Mouse (Mus musculus): Measurements from ENCODE around the gene Naaladl2.

The Naaladl2 gene

GRCm38 (mm10) chr3:24690162-24690915 lies 453.7 kb downstream of the Naaladl2 start:
- no peak for DNase-seq (ENCODE audit: low spot score in 2 of 2)

- no peak for DNase-seq (ENCODE audit: low spot score in 2 of 2)
Measured at GRCm38 (mm10) chr3:24670500-24670899, 473.6 kb downstream of the Naaladl2 start.

GRCm38 (mm10) chr3:24668052-24668916 lies 475.8 kb downstream of the Naaladl2 start:
- no peak for DNase-seq (ENCODE audit: low spot score in 2 of 2)

GRCm38 (mm10) chr3:24665408-24665807 lies 478.7 kb downstream of the Naaladl2 start:
- no peak for DNase-seq (ENCODE audit: low spot score in 2 of 2)

GRCm38 (mm10) chr3:24663749-24664148 lies 480.3 kb downstream of the Naaladl2 start:
- no peak for DNase-seq (ENCODE audit: low spot score in 2 of 2)

GRCm38 (mm10) chr3:24630032-24630431 lies 514.0 kb downstream of the Naaladl2 start:
- no peak for DNase-seq (ENCODE audit: low spot score in 2 of 2)

GRCm38 (mm10) chr3:24605485-24605884 lies 538.6 kb downstream of the Naaladl2 start:
- DNase-seq (ENCODE audit: low spot score in 2 of 2): no peak

GRCm38 (mm10) chr3:24604791-24605320 lies 539.2 kb downstream of the Naaladl2 start:
- DNase-seq (ENCODE audit: low spot score in 2 of 2): no peak

GRCm38 (mm10) chr3:24595447-24595846 lies 548.6 kb downstream of the Naaladl2 start:
- DNase-seq (ENCODE audit: low spot score in 2 of 2): no peak

- no peak for DNase-seq (ENCODE audit: low spot score in 2 of 2)
Measured at GRCm38 (mm10) chr3:24556617-24557016, 587.4 kb downstream of the Naaladl2 start.

GRCm38 (mm10) chr3:24553701-24554100 lies 590.4 kb downstream of the Naaladl2 start:
- no peak for DNase-seq (ENCODE audit: low spot score in 2 of 2)

GRCm38 (mm10) chr3:24552631-24553030 lies 591.4 kb downstream of the Naaladl2 start:
- DNase-seq (ENCODE audit: low spot score in 2 of 2): no peak

- DNase-seq (ENCODE audit: low spot score in 2 of 2): no peak
Measured at GRCm38 (mm10) chr3:24533775-24534458, 610.1 kb downstream of the Naaladl2 start.

- no peak for DNase-seq (ENCODE audit: low spot score in 2 of 2)
Measured at GRCm38 (mm10) chr3:24514918-24515317, 629.1 kb downstream of the Naaladl2 start.

GRCm38 (mm10) chr3:24486456-24487112 lies 657.5 kb downstream of the Naaladl2 start:
- peak; percentile 14 to 24 for DNase-seq (ENCODE audit: low spot score in 2 of 2)

GRCm38 (mm10) chr3:24463941-24464340 lies 680.1 kb downstream of the Naaladl2 start:
- peak in 1 of 2 experiments; percentile 10 for DNase-seq (ENCODE audit: low spot score in 2 of 2)

- DNase-seq (ENCODE audit: low spot score in 2 of 2): peak; percentile 14 to 32
Measured at GRCm38 (mm10) chr3:24440621-24441020, 703.4 kb downstream of the Naaladl2 start.

GRCm38 (mm10) chr3:24432761-24433160 lies 711.3 kb downstream of the Naaladl2 start:
- DNase-seq (ENCODE audit: low spot score in 2 of 2): no peak

GRCm38 (mm10) chr3:24391737-24392136 lies 752.3 kb downstream of the Naaladl2 start:
- DNase-seq (ENCODE audit: low spot score in 2 of 2): no peak

- no peak for DNase-seq (ENCODE audit: low spot score in 2 of 2)
Measured at GRCm38 (mm10) chr3:24391311-24391710, 752.8 kb downstream of the Naaladl2 start.

- no peak for DNase-seq (ENCODE audit: low spot score in 2 of 2)
Measured at GRCm38 (mm10) chr3:24355010-24355409, 789.1 kb downstream of the Naaladl2 start.

All from right cerebral cortex, adult 2 months (tissue).